Mouse (Mus musculus) thymus, postnatal 10 days (tissue): ENCODE measurements around the gene Gm20388.

Experiments
- DNase-seq, 2 experiments: peaks; one replicate each; pipeline ENCODE4 v3.0.0; 2021; ENCODE audit warnings: low spot score in 2 of 2

Gene Gm20388

DNA sequence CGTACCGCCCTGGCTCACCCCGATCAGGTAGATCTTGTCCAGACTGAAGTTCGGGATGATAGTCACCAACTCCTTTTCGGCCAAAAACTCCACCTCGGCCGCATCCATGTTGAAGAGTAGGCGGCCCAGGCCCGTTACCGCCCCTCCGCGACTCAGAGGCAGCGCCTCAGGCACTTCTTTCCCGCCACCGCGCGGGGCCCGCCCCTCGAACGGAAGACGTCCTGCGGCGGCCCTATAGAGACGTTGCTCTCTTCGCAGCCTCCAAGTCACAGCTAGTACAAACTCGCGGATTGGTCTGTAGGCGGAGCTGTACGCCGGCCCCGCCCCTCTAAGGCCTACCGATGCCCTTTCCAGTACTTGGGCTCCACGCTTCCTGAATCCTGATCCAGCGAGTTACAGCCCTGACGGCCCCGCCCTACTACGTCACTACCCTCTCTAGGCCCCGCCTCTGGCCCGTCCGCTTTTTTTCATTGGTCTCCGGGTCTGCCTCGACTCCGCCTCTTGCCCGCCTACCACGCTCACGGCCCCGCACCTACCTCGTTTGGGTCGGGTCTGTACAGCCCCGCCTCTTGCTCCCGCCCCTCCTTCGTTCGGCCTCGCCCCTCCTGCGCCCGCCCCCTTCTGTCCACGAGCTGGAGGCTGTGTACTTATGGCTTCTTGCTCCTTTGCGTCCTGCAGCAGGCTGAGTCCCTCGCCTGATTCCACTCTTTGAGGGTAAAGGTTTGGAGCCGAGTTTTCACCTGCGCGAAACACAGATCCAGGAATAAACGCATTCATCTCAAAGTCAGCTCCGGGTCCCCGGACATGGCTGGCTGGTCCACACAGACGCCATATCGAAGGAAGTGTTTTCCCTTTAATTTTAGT lies 678.5 kb downstream of the Gm20388 start, which contains the start of gene Gins2:
Gene Gins2, minus strand, starts transcription at position 397 of the 864 bp plus-strand sequence.
- peak; percentile 98 to 99 for DNase-seq

DNA sequence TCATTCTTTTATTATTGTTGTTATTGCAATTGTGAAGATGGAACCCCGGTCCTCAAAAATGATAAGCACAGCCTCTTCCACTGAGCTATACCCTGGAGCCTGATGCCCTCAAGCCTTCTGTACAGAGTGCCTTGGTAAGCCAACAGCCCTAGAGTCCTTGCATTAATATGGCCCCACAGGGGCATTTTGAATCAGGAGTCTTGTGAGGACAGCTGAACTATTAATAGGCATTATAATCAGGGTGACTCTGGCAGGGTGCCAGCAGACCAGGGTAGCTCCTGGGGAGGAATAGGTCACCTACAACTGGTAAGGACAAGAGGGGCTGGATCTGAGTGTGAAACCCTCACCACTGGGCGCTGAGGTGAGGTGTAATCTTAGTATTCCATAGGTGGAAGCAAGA lies 679.3 kb downstream of the Gm20388 start:
- no peak for DNase-seq

DNA sequence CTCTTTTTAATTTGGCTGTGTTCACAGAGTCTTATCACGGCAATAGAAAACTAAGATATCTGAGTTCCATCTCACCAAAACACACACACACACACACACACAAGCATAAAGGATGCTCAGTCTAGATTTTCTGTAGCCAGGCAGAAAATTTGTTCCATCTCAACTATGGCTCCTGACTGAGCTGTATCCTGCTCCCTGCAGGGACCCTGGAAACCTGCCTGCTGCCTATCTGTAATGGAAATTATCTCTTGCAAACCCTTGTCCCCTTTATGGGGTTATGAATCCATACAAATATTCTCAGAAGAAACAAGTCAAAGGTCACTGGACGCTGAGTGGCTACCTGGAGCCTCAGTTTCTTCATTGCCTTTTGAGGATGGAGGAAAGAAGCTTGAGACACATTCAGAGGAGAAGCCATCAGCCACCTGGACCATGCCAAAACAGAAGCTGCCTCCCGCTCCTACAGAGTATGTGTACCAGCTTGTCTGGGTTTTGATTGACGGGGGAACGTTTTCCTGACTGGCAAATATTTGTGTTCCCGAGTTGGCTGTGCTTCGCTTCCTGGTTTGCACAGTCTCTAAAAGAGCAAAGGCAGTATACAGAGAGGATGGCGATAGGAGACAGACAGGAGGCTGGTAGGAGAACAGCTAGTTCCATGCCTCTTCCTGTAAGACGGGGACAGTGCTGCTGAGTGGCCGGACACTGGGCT lies 681.1 kb downstream of the Gm20388 start:
- no peak for DNase-seq

DNA sequence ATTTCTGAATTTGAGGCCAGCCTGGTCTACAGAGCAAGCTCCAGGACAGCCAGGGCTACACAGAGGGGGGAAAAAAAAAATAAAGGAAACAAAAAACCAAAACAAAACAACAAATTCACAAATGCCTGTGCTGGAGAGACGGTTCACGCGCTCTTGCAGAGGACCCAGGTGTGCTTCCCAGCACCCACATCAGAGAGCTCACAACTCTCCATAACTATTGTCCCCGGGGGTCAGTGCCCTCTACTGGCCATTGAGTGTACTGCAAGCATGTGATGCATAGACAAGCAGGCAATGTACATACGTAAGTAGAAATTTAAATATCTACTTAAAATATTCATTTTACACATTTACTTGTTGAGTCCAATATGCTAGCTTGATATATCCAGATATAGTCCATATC lies 683.9 kb downstream of the Gm20388 start:
- no peak for DNase-seq

DNA sequence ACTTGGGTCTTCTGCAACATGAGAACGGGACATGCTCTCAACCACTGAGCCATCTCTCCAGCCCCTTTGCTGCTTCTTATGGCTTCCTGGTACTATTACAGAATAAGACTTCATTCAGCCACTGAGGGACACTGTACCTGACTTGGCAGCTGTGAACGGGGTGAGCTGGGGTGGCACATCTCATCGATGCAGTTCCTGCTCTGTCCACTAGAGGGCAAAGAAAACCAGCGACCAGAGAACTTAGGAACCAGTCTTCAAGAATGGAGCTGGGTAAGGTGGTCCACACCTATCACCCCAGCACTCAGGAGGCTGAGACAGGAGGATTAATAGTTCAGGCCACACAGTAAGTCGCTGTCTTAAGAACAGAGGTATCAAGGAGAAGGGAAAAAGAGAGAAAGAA lies 685.3 kb downstream of the Gm20388 start:
- DNase-seq: peak; percentile 50 to 76

DNA sequence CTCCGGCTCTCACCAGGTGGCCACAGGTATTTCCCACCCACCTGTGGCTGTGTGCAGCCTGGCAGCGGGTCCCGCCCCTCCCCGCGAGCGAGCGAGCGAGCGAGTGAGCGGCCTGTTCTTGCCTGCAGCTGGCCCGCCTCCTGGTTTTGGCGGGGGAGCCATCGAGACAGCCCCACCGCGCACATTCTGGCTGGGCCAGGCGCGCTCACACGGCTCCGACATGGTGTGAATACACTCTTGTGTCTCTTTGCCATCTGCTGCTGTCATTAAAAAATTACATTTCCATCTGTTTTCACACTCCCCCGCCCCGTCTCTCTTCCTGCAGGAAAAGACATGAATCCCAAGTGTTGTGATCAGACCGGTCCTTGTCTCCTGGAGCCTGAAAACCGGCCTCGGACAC lies 687.9 kb downstream of the Gm20388 start:
- no peak for DNase-seq

DNA sequence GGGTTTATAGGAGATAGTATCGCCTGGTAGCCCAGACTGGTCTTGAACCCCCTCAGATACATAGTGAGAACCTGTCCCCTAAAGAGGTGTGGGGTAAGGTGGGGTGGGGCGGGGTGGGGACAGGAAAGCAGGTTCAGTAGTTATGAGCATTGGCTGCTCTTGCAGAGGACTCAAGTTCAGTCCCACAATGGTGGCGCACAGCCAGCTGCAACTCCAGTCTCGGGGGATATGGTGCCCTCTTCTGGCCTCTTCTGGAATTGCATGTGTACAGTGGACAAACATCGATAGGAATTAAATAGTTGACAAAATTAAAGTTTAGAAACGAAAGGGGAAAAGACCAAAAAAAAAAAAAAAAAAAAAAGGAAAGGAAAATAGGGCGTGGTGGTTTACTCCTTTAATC lies 688.9 kb downstream of the Gm20388 start:
- peak; percentile 64 to 83 for DNase-seq

DNA sequence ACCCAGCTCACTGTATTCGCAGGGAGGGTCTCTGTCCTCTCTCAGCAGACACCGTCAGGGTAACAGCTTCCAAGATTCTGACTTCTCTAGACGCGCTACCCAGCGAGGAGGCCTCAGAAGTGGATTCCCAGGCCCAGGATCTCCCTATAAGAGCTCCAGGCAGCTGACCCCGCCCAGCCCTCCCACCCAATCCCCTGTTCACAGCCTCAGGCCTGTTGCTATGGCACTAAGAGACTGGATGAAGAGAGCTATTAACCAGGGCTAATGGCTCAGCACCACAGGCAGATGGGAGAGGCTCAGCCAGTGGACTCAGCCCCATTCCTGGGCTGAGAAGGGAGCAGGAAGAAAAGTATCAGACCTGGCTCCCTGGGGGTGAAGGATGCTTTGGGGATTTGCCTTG lies 692.0 kb downstream of the Gm20388 start:
- DNase-seq: no peak

DNA sequence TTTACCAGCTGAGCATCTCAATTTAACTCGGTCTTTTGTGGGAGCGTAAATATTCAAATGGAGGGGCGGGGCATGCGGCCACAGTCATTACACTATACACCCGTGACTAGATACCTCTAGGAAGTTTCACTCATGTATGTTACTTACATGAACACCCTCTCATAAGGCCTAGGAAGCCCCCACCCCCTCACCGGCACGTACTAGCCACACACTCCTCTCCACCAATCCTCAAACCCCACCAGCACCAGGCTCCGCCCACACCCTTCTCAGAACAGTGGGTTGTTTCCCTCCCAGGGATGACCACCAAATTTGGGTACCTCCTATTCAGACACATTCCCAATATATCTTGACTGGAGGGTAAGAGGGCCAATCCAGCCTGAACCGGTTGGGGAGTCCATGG lies 696.8 kb downstream of the Gm20388 start:
- DNase-seq: no peak

DNA sequence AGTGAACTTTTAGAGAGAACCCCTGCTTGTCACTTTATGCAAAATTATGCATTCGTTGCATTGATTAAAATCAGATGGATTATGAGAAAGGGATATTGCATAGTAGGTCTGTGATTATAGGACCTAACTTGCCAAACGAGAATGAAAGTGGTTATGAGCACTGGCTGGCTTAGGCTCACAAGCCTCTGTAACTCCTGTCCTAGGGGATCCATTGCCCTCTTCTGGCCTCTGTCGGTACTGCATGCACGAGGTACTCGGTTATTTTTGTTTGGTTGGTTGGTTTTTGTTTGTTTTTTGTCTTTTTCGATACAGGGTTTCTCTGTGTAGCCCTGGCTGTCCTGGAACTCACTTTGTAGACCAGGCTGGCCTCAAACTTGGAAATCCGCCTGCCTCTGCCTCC lies 697.2 kb downstream of the Gm20388 start:
- peak; percentile 53 to 84 for DNase-seq

DNA sequence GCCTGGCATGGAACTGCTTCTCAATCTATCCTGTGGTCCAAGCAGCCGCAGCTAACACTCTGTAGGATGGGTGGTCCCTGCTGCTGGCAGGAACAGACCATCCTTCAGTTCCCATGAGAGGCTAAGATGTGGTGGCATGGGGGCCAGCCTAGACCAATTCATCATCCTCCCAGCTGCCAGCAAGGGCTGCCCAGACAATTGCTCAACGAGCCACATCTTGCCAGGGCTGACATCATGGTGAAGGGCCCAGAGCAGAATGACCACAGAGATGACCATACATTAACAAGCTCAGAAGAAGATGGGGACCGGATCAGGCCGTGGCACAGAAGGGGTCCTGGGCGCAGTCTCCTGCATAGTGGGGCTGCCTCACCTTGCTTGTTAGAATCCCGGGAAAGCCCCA lies 700.2 kb downstream of the Gm20388 start:
- DNase-seq: no peak

DNA sequence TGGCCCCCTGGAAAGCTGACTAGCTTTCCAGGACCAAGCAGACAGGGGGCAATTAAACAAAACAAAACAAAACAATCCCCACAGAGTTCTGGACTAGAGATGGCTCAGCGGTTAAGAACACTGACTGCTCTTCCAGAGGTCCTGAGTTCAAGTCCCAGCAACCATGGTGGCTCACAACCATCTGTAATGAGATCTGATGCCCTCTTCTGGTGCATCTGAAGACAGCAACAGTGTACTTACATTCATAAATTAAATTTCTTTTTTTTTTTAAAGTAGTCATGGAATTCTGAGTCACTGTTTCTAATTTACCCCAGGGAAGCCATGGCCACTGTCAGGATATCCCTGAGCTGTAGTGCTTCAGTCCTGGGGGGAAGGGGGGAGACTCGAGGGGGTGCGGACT lies 703.9 kb downstream of the Gm20388 start:
- no peak for DNase-seq

DNA sequence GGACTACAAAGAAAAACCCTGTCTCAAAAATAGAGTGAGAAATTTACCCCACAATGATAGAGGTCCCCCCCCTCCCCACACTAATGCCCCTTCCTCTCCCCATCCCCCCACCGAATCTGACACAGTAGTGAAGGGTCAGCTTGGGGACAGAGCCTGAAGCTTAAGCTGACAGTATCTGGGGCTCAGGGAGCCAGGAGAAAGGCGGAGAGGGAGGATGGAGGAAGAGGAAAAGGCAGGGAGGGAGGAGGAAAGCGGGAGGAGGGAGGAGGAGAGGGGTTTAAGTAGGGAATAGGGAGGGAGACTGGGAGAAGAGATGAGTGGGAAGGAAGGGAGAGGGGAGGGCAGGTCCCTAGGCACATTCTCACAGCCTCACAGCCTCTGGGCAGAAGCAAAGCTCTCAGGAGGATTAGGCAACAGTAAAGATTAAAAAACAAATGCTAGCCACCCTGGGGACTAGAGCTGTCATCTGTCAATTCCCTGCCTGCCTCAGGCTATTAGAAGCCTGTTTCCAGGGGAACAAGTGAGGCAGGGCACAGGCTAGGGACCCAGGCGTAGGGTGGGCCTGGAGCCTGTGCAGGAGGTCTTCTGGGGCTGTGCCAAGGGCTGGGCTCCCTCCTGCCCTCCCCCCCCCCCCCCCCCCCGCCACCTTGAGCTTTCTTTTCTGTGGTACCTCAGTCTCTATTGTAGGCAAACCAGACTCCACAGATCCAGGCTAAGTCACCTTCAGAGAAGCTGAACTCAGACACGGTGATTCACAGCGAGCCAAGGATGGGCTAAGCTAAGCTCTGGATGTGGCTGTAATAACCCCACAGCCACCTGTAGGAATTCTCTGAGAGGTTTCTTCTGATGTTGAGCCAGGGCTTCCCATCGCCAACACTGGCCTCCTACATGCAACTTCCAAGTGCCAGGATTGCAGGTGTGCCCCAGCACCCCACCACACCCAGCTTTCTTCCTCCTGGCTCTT lies 706.3 kb downstream of the Gm20388 start:
- no peak for DNase-seq

DNA sequence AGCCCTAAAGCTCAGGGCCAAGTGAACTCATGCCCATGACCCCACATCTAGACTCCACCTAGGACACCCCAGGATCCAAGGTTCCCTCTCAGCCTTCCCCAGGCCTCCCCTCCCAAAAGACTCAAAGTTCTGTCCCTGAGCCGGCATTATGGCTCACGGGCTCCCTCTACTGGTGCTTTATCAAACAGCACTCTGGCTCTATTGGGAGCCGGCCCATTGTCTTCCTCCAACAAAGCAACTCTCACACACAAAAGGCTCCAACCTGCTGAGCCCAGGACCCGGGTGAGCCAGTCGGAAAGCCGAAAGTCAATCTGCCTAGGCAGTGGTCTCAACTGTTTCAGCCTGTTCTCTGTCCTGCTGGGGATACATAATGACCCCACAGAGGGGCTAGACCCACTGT lies 707.5 kb downstream of the Gm20388 start:
- DNase-seq: peak; percentile 40 to 73

DNA sequence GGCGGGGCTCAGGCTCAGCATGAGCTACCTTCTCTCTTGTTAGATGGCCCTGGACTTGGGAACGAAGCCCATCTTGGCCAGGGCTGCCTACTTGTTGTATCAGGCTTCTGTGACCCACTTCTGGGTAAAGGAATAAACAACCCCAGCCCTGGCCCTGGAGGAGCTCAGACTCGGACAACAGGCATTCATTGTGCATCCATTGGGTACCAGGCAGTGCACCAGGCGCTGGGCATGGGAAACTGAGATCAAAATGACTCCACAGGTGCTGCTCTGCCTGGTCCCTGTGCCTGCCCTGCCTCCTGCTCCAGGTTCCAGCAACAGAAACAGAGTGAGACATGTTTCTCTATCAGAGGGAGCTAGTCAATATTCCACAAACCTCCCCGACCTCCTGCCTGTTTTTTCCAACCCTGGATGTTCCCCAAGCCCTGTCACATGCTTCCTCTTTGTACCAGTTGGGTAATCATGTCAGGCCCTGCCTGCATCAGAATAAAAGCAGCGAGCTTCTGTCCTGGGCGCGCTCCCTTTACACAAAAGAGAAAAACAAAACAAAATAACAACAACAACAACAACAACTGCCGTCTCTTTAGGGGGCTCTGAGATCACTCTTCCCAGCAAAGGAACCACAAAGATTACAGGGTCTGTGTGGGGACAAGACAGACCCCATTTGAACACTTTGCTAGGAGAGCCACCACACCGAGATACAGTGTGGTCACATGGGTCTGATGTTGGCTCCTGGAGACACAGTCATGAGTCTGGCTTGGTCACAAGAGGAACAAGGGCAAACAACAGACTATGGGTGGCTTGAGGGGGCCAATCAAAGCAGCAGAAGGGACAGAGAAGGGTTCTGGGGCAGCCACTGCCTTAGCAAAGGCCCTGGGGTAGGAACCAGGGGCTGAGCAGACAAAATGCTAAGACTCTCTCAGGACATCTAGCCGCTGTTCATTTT lies 708.9 kb downstream of the Gm20388 start:
- no peak for DNase-seq

DNA sequence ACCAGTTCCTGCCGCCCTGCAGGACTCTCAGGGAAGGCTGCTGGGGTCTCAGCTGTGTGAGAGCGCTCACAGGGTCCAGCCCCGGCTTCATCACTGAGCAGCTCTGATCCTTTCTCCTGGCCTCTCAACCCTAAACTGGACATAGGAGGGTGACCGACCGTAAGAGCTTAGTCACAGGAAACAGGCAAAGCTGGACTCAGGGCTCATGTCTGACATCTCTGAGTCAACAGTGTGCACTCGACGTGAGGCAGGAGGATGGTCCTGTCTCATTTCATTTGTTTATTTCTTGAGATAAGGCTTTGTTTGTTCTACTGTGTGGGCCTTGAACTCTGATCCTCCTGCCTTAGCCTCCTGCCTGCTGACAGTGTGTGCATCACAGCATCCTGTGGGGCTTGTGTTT lies 709.8 kb downstream of the Gm20388 start:
- no peak for DNase-seq

DNA sequence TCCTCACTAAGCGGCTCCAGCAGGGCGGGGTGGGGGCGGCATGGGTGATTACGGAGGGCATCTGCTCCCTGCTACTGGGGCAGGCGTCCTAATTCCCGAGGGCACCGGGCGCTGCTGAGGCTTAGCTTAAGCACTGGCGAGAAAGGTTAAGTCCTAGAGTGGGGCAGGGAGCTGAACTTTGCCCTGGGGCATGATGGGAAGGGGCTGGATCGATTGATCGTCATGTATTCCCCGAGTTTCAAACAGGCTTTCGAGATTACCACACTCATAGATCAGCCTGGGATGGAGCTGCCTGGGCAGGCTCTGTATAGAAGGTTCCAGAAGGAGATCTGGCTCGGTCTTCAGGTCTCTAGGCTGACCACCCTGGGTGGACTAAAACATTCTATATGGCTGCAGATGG lies 711.5 kb downstream of the Gm20388 start:
- DNase-seq: no peak

DNA sequence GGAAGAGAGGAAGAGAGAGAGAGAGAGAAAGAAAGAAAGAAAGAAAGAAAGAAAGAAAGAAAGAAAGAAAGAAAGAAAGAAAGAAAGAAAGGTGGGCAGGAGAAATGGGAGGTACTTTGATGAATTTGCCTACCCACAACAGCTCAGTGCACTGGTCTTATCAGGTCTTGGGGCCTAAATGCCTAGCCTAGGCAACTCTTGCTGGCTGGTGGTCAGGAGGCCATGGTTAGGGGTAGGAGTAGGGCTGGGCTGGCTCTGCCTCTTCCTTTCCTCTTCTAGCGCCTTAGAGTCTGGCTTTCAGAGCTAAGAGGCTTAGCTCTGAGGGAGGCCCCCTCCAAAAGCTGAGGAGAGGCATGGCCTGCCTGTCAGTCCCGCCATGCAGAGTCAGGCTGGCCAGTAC lies 713.0 kb downstream of the Gm20388 start:
- no peak for DNase-seq

DNA sequence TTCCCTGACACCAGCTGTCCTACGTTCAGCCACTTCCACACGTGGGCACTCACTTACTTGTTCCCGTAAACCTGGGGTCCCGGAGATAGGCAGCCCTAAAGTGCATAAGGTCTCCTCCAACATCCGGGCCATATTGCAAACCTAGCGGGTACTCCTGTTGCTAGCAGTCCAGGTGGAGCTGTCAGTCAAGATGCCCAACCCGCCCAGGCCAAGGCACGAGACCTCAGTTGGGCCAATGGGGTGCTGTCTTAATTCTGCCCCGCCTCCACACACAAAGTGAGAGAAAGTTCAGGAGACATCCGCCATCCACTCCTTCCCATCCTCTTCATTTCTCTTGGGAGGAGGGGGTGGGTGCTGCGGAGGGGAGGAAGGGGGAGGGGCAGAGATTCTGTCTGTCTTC lies 715.8 kb downstream of the Gm20388 start:
- DNase-seq: no peak

DNA sequence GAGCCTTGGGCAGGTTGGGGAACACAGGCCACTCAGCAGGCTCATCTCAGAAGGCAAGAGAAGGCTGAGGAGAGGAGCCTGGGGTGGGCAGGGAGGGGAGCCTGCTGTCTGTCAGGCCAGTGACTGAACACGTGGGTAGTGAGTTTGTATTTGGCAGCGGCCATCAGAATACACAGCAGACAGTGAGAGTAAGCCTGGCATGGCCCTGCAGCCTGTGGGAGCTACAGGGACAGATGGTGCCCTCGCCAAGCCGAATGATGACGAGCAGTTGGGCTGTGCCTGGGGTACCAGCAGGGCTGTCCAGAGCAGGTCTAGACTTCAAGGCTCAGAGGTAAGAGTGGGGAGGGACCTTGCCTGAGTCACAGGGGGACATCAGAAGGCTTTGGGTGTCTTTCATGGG lies 716.7 kb downstream of the Gm20388 start:
- DNase-seq: no peak

DNA sequence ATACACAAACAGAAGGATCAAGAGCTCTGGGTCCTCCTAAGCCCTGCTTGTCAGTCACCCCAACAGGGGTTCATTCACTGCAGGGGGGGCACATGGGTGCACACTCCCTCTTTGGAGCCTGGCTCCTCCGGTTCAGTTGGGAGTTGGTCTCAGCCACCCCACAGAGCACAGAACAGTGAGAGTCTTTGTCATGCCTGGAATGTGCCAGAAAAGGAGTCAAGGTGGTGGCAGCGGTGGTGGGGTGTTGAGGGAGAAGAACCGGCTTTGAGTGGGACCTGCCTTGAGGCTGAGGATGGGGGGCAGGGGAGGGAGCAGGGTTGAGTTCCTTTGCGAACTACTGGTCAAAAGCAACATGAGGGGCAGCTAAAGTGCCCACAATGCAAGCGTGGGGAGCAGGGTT lies 719.4 kb downstream of the Gm20388 start:
- DNase-seq: no peak
